Mouse (Mus musculus) hindbrain, embryonic 11.5 days (tissue): ENCODE measurements around the gene Slc7a1. TPM values are rescaled to one million over a fixed set of nuclear protein-coding genes. Genes with fewer than 3 reads are reported as not detected.

Experiments used
- ATAC-seq: fragments of 200-750 bp; cut with Nextera tagmentation; 2 replicates; pipeline ENCODE4 v1.8.0; 2017; ENCODE audit warnings: mild to moderate bottlenecking, moderate TSS enrichment, moderate library complexity; ENCODE audit not compliant: low FRiP score
- DNase-seq: peaks from one replicate; pipeline ENCODE4 v3.0.0-alpha.2; 2015; ENCODE audit warnings: low spot score
- H3K27ac ChIP-seq: fragments of 300-500 bp; sonication (generic); 2 replicates; pipeline ENCODE4 v1.5.1; 2014; ENCODE audit warnings: mild to moderate bottlenecking, low read depth, low read length
- H3K27me3 ChIP-seq: fragments of 300-500 bp; sonication (generic); 2 replicates; pipeline ENCODE4 v1.6.1; 2014; ENCODE audit warnings: mild to moderate bottlenecking, low read length, moderate library complexity, mixed read lengths; ENCODE audit not compliant: control insufficient read depth, insufficient read depth
- H3K36me3 ChIP-seq: fragments of 300-500 bp; sonication (generic); 2 replicates; pipeline ENCODE4 v1.6.1; 2014; ENCODE audit warnings: mild to moderate bottlenecking, low read length, moderate library complexity, mixed read lengths; ENCODE audit not compliant: control insufficient read depth, insufficient read depth
- H3K4me1 ChIP-seq: fragments of 300-500 bp; sonication (generic); replicated peaks from 2 replicates; pipeline ENCODE4 v1.6.1; 2014; ENCODE audit warnings: low read length, mixed read lengths; ENCODE audit not compliant: control insufficient read depth, insufficient read depth
- H3K4me2 ChIP-seq: fragments of 300-500 bp; sonication (generic); replicated peaks from 2 replicates; pipeline ENCODE4 v1.6.1; 2014; ENCODE audit warnings: mild to moderate bottlenecking, low read depth, low read length
- H3K4me3 ChIP-seq: fragments of 300-500 bp; sonication (generic); 2 replicates; pipeline ENCODE4 v1.5.1; 2014; ENCODE audit warnings: low read depth, low read length
- H3K9ac ChIP-seq: fragments of 300-500 bp; sonication (generic); 2 replicates; pipeline ENCODE4 v1.6.1; 2014; ENCODE audit warnings: low read depth, low read length
- H3K9me3 ChIP-seq: fragments of 300-500 bp; sonication (generic); 2 replicates; pipeline ENCODE4 v1.6.1; 2016; ENCODE audit warnings: low read length; ENCODE audit not compliant: control insufficient read depth
- WGBS: fragments of 180-500 bp; shearing (Covaris S2); extraction: QIAGEN DNeasy Blood & Tissue Kit; methylation state at CpG from one replicate; pipeline ENCODE4 v1.1.7; 2014; 5-methylcytosine and 5-hydroxymethylcytosine counted together
- polyA plus RNA-seq: library from polyadenylated mRNA; unstranded; fragments of >200 nt; fragmentation: Nextera tagmentation; extraction: Ambion mirVana; gene quantifications from 2 replicates; pipeline ENCODE4 v1.2.1, GENCODE M21; 2014

Slc7a1 gene
- polyA plus RNA-seq, 1 experiment from 2014 or later, result 20.9 TPM

DNA sequence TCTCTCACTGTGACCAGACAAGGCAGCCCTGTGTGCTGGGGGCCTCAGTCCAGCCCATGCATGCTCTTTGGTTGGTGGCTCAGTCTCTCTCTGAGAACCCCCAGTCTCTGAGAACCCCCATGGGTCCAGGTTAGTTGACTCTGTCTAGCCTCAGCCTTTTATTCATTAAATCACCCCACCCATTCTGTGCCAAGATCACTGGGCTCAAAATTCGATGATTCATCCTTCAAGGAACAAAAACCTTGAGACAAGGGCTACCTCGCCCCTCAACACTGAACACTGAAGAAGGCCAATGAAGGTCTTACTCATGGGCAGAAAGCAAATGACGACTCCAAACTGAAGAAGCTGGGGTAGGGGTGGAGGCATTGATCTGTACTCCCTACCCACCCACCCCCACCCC lies 31.9 kb downstream of the Slc7a1 start:
- Histone ChIP-seq H3K9ac (no peak overlapping the region), H3K4me2 (no peak overlapping the region), H3K36me3 (no peaks in the 10 kb centered on the region), H3K27me3 (no peaks in the 10 kb centered on the region), H3K4me3 (no peak overlapping the region), H3K27ac (no peak overlapping the region), H3K9me3 (no peaks in the 10 kb centered on the region), H3K4me1 (no peaks in the 10 kb centered on the region)
- ATAC-seq (no peak), DNase-seq (no peak)
- WGBS, result 86% methylated on average over 3 of the region's 3 CpGs

DNA sequence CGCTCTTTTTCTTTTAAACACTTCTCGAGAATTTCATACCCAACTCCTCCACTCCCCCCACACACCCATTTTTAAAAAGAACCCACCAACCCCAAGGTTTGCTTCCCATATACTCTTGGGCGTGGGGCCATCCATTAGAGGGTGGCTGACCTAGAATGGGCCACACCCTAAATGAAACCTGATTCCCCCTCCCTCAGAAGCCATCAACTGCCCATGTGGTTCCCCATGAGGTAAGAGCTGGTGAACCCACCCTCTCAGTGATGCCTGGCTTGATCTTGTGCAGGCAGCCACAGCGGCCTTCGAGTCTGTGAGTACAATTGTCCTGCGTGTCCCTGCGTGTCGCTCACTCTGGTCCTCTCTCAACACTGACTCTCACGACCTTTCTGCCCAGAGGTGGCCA lies 33.2 kb downstream of the Slc7a1 start:
- Histone ChIP-seq H3K4me3 (no peak overlapping the region), H3K36me3 (no peaks in the 10 kb centered on the region), H3K4me1 (no peaks in the 10 kb centered on the region), H3K9ac (no peak overlapping the region), H3K27ac (no peak overlapping the region), H3K9me3 (no peaks in the 10 kb centered on the region), H3K27me3 (no peaks in the 10 kb centered on the region), H3K4me2 (no peak overlapping the region)
- WGBS, result 87% methylated on average over 9 of the region's 9 CpGs
- ATAC-seq (no peak), DNase-seq (no peak)

DNA sequence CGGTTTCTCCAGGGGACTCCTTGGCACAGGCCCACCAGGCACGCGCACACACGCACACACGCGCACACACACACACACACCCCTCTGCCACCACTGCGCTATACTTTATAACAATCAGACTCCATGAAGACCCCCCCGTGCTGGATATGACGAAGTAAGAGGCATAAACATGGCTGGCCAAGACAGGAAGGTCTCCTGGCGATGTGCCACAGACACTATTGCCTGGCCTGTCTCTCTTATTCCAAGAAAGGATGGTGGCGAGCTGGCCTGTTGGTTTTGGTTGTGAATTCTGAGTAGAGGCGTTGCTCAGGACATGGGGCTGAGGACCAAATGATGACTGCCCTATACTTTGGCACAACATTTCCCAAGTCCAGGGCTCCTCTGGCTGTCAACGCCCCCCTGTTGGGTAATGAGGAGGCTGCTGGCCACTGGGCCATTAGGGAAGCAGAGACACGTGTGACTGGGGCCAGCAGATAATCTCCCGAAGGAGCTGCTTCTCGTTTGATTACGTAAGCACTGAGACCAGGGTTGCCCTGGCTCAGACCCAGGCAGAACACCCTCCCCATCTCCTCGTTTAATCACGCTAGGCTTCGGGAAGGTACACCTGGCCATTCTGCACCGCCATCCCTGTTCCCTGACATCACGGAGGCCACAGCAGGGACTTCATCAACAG lies 36.1 kb downstream of the Slc7a1 start:
- DNase-seq (no peak), ATAC-seq (no peak)
- no peaks in the 10 kb centered on the region for H3K9me3 ChIP-seq
- no peak overlapping the region for H3K9ac ChIP-seq
- H3K27me3 ChIP-seq, result no peaks in the 10 kb centered on the region
- no peaks in the 10 kb centered on the region for H3K4me1 ChIP-seq
- no peaks in the 10 kb centered on the region for H3K36me3 ChIP-seq
- no peak overlapping the region for H3K4me3 ChIP-seq
- H3K27ac ChIP-seq, result no peak overlapping the region
- WGBS, result 88% methylated on average over 22 of the region's 22 CpGs
- H3K4me2 ChIP-seq, result no peak overlapping the region

DNA sequence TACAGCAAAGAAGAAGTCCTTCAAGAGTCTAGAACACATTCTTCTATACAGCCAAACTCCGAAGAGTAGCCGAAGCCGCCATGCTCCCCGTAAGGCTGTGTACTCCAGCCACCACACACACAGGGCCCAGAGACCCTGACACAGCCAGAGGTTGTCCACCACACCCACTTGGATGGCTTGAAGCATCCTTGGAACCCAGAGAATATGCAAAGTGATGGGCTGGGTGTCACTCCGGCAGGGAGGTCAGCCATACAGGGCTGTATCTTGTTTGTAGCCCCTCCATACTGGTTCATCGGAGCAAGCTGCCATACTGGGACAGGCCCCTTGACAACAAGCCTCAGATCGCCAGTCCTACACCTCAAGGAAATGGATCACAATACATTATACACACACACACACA lies 37.4 kb downstream of the Slc7a1 start:
- no peak for DNase-seq
- no peak for ATAC-seq
- H3K4me3 ChIP-seq, result no peak overlapping the region
- 96% methylated on average over 7 of the region's 7 CpGs for WGBS
- H3K4me1 ChIP-seq, result no peaks in the 10 kb centered on the region
- no peaks in the 10 kb centered on the region for H3K27me3 ChIP-seq
- H3K36me3 ChIP-seq, result no peaks in the 10 kb centered on the region
- H3K9me3 ChIP-seq, result no peaks in the 10 kb centered on the region
- no peak overlapping the region for H3K4me2 ChIP-seq
- no peak overlapping the region for H3K9ac ChIP-seq
- no peak overlapping the region for H3K27ac ChIP-seq

- Histone ChIP-seq H3K4me3 (no peak overlapping the region), H3K4me1 (no peaks in the 10 kb centered on the region), H3K27me3 (no peaks in the 10 kb centered on the region), H3K9ac (no peak overlapping the region), H3K27ac (no peak overlapping the region), H3K36me3 (no peaks in the 10 kb centered on the region), H3K4me2 (no peak overlapping the region), H3K9me3 (no peaks in the 10 kb centered on the region)
- ATAC-seq (no peak), DNase-seq (no peak)
- WGBS, result 51% methylated on average over 3 of the region's 3 CpGs
Measured at GRCm38 (mm10) chr5:148361759-148362010, 38.0 kb downstream of the Slc7a1 start.

- Histone ChIP-seq H3K4me3 (no peak overlapping the region), H3K9me3 (no peaks in the 10 kb centered on the region), H3K27me3 (no peaks in the 10 kb centered on the region), H3K9ac (no peak overlapping the region), H3K36me3 (no peaks in the 10 kb centered on the region), H3K4me2 (no peak overlapping the region), H3K4me1 (no peaks in the 10 kb centered on the region), H3K27ac (no peak overlapping the region)
- WGBS, result 79% methylated on average over 16 of the region's 16 CpGs
- DNase-seq, result no peak
- no peak for ATAC-seq
Measured at GRCm38 (mm10) chr5:148360922-148361758, 38.6 kb downstream of the Slc7a1 start.

- no peak overlapping the region for H3K9ac ChIP-seq
- ATAC-seq, result no peak
- no peaks in the 10 kb centered on the region for H3K27me3 ChIP-seq
- H3K9me3 ChIP-seq, result no peaks in the 10 kb centered on the region
- H3K4me2 ChIP-seq, result no peak overlapping the region
- H3K4me3 ChIP-seq, result no peak overlapping the region
- H3K4me1 ChIP-seq, result no peaks in the 10 kb centered on the region
- H3K27ac ChIP-seq, result no peak overlapping the region
- no peaks in the 10 kb centered on the region for H3K36me3 ChIP-seq
- 94% methylated on average over 11 of the region's 11 CpGs for WGBS
- DNase-seq, result no peak
Measured at GRCm38 (mm10) chr5:148359131-148359530, 40.6 kb downstream of the Slc7a1 start.

DNA sequence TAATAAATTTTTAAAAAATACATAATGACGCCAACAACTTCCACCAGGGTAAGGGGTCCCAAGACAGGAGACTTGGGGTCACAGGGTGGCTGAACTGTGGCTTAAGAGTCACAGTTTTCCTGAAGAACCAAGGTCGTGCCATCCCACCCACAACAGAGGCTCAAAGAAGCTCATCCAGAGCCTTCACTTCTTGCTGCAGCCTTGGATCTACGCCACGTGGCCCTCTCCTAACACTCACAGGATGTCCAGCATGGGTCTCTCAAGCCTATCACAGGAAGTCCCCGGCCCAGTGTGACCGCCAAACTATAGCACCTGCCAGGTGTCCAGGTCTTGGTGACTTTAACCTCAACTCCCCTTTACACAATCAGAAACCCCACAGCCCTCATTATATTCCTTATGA lies 42.5 kb downstream of the Slc7a1 start:
- no peaks in the 10 kb centered on the region for H3K4me1 ChIP-seq
- no peak overlapping the region for H3K27ac ChIP-seq
- H3K9ac ChIP-seq, result no peak overlapping the region
- H3K9me3 ChIP-seq, result no peaks in the 10 kb centered on the region
- H3K4me3 ChIP-seq, result no peak overlapping the region
- no peak for ATAC-seq
- H3K36me3 ChIP-seq, result no peaks in the 10 kb centered on the region
- H3K4me2 ChIP-seq, result no peak overlapping the region
- H3K27me3 ChIP-seq, result no peaks in the 10 kb centered on the region
- 91% methylated on average over 6 of the region's 6 CpGs for WGBS
- no peak for DNase-seq

DNA sequence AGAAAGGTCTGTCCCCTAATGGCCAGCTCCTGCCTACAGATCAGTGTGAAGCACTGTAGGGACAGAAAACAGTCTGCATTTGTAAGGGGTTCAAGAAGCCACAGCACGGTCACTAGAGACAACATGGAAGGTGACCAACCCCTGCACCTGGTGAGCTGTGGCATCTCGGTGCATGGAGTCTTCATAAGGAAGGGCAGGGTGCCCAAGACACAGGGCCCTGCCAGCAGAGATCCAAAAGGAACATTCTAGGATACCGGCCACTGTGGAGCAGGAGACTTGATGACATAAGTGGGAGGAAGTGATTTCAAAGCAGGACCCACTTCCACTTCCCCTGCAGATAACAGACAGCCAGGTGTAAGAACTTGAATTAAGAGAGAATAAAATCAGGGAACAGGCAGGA lies 43.9 kb downstream of the Slc7a1 start:
- no peaks in the 10 kb centered on the region for H3K36me3 ChIP-seq
- no peaks in the 10 kb centered on the region for H3K9me3 ChIP-seq
- H3K4me3 ChIP-seq, result no peak overlapping the region
- no peak overlapping the region for H3K9ac ChIP-seq
- no peak overlapping the region for H3K4me2 ChIP-seq
- H3K27me3 ChIP-seq, result no peaks in the 10 kb centered on the region
- no peak overlapping the region for H3K27ac ChIP-seq
- 89% methylated on average over 3 of the region's 3 CpGs for WGBS
- H3K4me1 ChIP-seq, result no peaks in the 10 kb centered on the region
- ATAC-seq (no peak), DNase-seq (no peak)
